Mouse (Mus musculus): Measurements from ENCODE around the gene Atg7.

Gene Atg7

DNA sequence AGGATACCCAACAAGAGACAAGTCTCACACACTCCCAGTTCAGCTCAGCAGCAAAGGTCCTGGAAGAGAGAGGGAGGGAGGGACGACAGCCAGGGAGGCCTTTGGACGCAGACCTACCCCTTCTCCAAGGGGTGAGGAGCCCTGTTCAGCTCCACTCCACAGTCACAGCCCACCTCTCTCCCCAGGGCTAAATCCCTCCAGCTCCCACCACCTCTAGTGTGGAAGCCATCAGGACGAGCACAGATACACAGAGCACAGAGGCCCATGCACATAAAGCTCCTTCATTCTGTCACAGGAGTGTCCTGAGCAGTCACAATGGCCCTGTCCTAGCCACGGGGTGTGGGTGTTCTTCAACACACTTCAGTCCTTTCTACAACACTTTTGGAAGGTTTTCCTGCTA, 233.1 kb downstream of the Atg7 start:
- no peak for TF ChIP-seq GATA4 (IDR thresholded peaks at IDR 0.05; ENCODE audit: insufficient replicate concordance, low read length)

GRCm38 (mm10) chr6:114876546-114876945, 233.6 kb downstream of the Atg7 start:
- TF ChIP-seq GATA4 (IDR thresholded peaks at IDR 0.05; ENCODE audit: insufficient replicate concordance, low read length), result no peak

DNA sequence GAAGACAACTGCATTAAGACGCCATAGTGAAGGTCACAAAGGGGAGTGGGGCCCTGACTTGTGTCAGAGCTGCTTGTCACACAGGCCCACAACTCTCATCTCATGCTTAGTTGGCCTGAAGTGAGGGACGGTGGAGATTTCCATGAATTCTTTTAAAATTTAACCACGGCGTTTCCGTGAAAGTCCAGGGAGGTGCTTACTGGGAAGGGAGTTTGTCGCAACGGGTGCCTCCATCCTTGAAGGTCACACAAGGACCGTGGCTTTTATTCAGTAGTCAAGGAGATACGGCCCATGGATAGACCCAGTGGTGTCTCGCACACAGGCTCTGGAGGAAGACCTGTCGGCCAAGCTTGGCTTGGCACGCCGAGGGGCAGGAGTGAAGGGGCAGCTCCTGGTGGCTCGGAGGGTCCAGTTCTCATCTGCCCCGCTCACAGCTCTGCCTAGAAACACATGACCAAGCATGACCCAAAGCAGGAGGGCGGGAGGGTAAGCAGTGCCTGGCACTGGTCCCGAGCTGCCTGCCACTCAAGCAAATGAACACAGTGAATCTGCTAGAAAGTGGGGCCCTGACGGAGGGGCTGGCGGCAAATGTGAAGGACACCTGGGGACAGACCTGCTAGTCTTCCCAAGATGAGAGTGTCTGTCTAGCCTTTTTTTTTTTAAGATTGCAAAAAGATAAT, 236.1 kb downstream of the Atg7 start:
- no peak for TF ChIP-seq GATA4 (IDR thresholded peaks at IDR 0.05; ENCODE audit: insufficient replicate concordance, low read length)

DNA sequence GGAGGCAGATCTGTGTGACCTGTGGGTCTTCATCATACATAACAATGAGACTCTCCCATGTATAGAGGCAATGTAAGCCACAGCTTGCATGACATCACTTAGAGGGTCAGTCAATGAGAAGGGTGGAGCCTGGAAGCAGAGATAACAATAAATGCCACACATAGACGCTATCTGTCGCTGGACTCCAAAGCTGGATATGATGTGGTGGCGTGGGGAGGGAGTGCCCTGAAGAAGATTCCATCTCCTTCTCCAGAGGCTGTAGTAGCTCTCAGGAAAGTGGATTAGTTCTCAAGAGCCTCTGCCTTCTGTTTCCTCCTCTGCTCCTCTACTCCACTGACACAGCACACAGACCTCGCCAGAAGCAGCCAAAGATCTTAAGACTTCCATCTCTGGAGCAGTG, 237.9 kb downstream of the Atg7 start:
- no peak for TF ChIP-seq GATA4 (IDR thresholded peaks at IDR 0.05; ENCODE audit: insufficient replicate concordance, low read length)

DNA sequence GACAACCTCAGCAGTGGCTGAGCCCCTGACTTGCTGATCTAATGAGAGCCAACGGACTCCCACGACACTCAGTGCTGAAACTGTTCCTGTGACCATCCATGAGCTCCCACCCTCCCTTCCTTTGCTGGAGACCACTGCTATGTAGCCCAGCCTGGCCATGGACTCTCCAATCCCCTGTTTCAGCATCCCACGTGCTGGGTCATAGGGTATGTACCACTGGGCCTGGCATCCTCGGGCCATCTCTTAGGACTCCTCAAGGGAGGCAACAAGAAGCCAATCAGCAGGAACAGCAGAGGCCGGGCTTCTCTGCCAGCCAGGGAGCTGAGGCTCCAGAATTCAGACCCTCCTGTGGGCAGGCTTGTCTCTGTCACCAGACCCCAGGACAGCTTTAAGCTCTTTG, 239.3 kb downstream of the Atg7 start:
- no peak for TF ChIP-seq GATA4 (IDR thresholded peaks at IDR 0.05; ENCODE audit: insufficient replicate concordance, low read length)

DNA sequence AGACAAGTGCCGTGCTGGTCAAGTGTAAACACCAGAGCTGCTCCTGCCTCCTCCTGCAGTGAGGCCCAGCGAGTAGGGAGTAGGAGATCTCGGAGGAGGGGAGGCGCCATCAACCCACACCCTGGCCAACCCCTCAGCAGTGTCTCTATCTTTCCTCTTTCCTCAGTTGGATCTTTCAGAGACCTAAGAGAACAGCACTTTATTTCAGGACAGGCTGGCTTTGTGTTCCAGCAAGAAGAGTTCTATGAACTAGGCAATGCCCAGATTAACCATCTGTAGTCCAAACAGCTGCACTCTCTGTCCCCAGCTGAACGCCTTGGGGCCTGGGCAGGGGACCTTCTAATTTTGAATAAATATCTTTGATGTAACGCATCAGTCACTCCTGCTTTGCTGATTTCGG, 239.8 kb downstream of the Atg7 start:
- no peak for TF ChIP-seq GATA4 (IDR thresholded peaks at IDR 0.05; ENCODE audit: insufficient replicate concordance, low read length)

DNA sequence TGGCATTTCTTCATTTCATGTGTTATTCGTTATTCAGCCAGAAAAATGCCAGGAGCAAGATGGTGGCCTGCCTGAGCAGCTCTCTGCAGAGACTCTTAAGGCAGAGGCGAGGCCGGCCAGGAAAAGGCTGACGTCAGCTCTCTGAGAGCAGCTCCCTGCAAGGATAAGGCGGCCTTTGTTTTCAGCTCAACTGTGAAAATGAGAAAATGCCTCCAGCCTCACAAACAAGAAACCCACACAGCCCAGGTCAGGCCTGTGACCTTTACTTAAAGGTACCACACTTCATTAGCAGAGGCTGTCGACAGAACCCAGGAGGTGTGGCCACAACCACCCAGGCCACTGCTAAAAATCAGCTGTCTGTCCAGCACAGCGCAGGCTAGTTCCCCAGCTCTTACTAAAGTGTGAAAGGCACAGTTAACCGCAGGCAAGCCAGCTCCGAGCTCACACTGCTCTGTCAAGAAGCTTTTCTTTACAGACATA, 240.4 kb downstream of the Atg7 start:
- no peak for TF ChIP-seq GATA4 (IDR thresholded peaks at IDR 0.05; ENCODE audit: insufficient replicate concordance, low read length)

DNA sequence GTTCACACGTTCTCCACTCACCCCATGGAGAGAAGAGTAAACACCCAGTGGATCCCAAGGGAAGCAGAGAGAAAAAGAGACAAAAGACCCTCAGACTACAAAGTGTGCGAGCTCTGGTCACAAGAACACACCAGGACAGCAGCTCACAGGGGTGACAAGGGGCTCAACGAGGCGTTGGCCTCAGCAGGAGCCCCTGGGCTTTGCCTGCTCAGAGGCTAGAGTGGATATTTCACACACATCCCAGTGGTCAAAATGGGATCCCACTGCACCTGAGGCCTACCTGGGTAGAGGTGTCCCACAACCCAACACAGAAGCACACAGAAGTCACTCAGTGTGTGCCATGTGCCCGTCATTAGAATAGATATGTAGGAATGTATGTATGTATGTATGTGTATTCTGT, 242.2 kb downstream of the Atg7 start:
- no peak for TF ChIP-seq GATA4 (IDR thresholded peaks at IDR 0.05; ENCODE audit: insufficient replicate concordance, low read length)

- TF ChIP-seq GATA4 (IDR thresholded peaks at IDR 0.05; ENCODE audit: insufficient replicate concordance, low read length), result no peak
These were observed 243.1 kb downstream of the Atg7 start for GRCm38 (mm10) chr6:114886012-114886411.

- no peak for TF ChIP-seq GATA4 (IDR thresholded peaks at IDR 0.05; ENCODE audit: insufficient replicate concordance, low read length)
These were observed 243.8 kb downstream of the Atg7 start for GRCm38 (mm10) chr6:114886504-114887361.

DNA sequence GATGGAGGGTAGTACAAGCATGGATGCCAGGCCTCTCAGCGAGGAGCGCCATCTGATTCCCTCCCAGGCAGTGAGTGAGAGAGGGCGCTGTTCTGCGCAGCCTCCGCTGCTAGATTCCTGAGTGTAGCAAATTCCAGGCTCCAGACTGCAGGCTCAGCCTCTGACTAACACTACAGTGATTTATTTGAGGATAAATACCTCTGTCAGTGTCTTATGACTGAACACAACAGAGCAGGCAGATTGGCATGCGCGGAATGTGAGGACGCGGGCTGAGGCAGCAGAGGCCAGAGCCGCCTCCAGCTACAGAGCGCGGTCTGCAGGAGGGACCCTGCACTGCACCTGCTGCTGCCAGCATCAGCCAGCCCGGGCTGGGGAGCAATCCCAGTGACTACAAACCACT, 246.0 kb downstream of the Atg7 start:
- TF ChIP-seq GATA4 (IDR thresholded peaks at IDR 0.05; ENCODE audit: insufficient replicate concordance, low read length), result no peak

DNA sequence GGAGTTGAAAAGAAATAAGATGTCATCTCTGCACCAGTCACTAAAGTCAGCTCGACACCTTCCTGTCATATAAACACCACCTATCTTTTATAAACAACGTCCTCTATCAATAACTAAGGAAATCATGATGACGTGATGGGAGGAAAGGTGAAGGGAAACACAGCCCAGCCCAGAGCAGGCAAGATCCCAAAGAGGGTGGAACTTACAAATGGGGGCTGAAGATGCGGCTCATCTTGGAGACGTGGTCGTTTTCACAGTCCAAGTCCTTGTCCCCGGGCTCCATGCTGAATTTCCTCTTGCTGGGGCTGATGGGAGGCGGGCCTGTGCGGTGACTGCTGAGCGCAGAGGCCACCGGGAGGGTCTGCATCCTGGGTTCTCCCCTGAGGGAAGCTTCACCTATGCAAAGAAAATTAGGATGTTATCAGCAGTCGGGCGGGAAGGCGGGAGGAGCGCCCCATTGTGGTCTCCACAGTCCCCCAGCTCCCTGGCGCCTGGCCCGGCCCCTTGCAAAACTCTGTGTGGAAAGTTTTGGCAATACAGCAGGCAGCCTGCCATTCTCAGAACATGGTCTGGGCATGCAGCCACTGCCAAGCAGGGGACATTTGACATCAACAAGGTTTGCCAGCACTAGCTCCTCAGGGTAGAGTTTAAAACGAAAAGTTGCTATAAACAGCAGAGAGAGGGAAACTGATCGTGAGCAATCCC, 247.7 kb downstream of the Atg7 start:
- peak; percentile 72; the same call in 1 of the 2 replicates for TF ChIP-seq GATA4 (IDR thresholded peaks at IDR 0.05; ENCODE audit: insufficient replicate concordance, low read length)

DNA sequence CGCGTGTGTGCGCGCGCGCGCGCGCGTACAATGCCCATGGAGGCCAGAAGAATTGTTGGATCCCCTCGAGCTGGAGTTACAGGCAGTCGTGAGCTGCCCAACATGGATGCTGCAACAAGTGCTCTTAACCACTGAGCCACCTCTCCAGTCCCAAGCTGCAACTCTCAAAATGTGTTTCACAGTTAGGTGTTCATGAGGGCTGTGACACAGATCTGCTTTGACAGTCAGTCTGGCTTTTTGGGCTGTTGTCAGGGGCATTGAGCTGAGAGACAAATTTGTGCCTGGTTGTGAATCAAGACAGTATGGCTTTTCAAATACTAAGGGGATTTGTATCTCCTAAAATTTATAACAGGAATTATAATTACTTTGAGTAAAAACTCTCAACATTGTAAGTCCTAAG, 248.4 kb downstream of the Atg7 start:
- no peak for TF ChIP-seq GATA4 (IDR thresholded peaks at IDR 0.05; ENCODE audit: insufficient replicate concordance, low read length)

GRCm38 (mm10) chr6:114891771-114892170, 248.9 kb downstream of the Atg7 start:
- no peak for TF ChIP-seq GATA4 (IDR thresholded peaks at IDR 0.05; ENCODE audit: insufficient replicate concordance, low read length)

DNA sequence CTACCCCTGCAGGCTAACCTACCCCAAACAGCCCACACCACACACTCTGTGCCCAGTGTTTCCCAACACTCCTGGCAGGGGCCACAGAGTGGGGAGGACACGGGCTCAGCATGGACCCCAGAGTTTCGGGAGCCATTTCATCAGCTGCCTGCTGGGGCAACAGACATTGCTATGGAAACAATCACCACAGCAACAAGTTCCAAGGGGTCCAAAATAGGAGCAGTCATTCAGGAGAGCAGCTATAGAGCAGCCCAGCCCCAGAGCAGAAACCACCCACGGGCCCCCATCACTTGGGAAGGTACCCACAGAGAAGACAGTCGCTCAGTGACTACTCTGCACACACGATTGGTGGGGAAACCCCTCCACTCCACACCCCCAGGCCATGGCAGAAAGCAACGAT, 249.5 kb downstream of the Atg7 start:
- TF ChIP-seq GATA4 (IDR thresholded peaks at IDR 0.05; ENCODE audit: insufficient replicate concordance, low read length), result no peak
